Mouse (Mus musculus): ENCODE measurements around the gene Wwox.

Gene Wwox

GRCm38 (mm10) chr8:114876161-114876611, 436.7 kb downstream of the Wwox start:
- DNase-seq, result peak; percentile 34 to 49

- peak in 1 of 2 experiments; percentile 20 for DNase-seq
Measured at GRCm38 (mm10) chr8:114876696-114877206, 437.3 kb downstream of the Wwox start.

- DNase-seq, result no peak
Measured at GRCm38 (mm10) chr8:114877234-114877633, 437.8 kb downstream of the Wwox start.

DNA sequence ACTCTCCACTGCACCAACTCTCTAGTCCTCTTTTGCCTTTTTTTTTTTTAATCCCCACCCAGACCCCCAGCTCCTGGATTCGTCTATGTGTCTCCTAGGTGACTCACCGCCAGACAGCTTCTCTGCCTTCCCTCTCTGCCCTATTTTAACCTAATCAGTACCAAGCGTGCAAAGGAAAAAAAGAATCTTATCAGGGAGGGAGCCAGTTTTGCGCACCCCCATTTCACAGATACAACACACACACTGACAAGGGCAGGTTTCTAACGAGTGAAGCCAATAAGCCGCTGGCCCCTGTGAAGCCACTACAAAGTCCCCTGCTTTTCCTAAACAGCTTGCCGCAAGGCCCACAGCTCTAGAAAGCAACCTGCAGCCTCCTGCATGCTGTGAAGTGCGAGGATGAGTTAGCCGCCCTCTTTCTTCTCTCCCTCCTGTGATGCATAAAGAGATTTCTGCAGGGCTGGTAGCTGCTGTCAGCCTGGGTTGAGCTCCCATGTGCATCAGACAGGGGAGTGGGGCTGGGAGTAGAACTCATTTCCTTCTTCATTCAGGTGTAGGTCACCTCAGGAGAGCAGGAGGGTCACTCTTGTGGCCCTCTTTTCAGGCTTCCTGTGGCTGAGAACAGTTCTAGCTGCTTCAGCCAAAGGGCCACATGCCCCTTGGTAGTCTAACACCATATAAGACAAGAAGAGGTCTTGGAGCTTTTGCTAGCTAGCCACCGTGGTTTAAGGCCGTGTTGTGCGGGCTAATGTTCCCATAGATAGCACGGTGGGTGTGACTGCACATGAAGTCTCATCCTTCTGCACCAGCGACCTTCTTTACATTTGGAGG, 439.2 kb downstream of the Wwox start:
- no peak for DNase-seq

- no peak for DNase-seq
Measured at GRCm38 (mm10) chr8:114879277-114879568, 439.8 kb downstream of the Wwox start.

DNA sequence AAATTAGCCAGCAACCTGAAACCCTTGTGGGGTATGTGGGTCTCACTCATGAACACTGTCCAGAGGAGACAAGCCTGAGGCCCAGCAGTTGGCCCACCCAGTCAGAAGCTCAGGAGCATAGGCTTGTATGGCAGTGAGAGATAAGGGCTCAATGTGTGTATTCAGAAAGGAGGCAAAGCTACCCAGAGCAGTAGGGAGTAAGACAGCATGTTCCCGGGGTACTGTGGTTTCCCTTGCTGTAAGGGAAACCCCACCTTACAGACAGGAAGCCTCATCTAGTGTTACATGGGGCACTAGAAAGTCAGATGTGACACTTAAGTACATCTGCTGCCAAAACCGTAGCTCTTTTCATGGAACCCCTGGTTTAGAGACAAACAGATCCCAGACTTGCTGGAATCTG, 440.2 kb downstream of the Wwox start:
- DNase-seq, result no peak

DNA sequence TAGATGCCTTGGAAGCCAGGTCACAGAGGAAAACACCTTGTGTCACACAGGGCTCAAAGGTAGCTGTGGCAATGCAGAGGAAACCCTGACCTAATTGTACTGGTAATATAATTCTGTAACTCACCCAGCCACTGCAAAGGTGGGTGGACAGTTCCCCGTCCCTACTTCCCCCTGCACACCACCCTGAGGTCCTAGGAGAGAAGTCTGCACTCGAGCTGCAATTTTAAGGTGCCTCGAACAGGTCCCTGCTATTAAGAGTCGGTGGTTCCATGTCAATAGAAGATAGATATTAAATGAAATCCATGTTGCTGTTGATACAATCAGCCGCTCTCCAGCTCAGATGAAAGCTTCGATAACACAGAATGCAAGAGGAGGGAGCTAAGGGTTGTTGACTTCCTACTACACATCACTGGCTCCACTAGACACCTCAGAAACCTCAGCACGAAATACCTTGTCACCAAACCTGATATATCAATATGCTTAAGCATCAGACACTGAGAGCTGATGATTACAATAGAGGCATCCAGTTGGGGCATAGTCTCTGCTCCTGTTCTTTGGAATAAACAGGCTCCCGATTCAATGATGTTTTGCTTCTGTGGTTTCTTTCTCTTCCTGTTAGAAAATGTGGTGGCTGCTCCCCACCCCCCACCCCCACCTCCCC, 441.1 kb downstream of the Wwox start:
- no peak for DNase-seq

DNA sequence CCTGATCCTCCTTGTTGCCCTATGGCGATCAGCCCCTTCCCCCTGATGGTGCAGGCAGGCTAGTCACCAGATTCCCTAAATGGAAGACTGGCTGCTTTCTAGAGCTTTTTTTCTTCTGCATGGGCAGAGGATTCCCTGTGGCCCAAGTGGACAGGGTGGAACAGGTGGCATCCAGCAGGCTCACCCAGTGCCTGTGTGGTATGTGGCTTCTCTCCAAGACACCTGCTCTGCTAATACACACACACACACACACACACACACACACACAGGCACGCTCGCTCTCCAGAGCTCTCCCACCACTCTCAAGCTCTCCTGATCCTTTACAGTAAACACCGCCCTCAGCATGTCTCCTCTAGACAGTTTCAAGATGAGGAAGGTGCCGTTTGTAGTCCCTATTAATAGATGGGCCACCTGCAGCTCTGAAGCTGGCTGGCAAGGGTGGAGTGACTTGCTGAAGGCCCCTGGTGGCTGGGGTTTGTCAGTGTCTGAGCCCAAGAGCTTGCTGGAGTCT, 442.5 kb downstream of the Wwox start:
- peak; percentile 37 to 44 for DNase-seq

DNA sequence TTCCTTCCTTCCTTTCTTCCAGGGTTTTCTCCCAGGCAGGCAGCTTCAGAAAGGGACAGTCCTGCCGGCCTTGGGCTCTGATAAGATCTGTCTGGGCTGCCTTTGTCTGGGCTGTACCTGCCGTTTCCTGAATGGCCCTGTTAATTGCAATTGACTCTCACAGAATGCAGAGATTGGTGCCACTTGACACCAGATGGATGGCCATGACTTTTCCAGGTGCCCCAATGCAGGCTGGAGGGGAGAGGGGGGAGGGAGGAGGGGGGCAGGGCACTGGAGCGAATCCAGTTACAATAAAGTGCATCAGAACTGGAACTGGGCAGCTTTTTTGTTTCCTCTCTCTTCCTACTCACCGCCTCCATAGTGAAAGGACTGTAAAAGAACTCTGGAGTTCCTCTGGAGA, 443.0 kb downstream of the Wwox start:
- DNase-seq, result peak in 1 of 2 experiments; percentile 44

DNA sequence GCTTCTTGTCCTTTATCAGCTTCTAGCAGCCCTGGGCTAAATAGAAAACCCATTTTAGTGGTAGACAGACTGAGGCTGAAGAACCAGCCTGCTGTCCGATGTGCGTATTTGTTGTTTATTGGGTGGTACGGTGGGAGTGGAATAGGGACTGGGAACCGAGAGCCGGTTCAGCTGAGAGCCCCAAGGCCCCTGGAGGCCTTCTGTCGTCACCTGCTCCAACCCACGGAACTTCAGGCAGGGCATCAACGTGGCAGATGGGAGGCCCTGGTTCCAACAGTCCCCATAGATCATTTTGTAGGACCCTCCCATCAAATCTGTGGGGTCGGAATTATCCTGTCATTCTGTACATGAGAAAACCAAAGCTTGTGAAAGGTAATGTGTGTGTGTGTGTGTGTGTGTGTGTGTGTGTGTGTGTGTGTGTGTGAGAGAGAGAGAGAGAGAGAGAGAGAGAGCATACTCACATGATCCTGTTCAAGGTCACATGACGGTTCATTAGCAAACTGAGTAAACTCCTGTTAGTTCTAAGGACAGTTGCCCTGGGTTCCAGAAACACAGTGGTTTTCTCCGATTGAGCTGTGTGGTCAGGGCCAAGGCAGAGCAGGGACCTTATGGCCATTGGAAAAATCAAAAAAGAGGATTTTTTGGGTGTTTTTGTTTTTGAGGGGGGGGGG, 443.6 kb downstream of the Wwox start:
- no peak for DNase-seq

- peak; percentile 27 to 31 for DNase-seq
Measured at GRCm38 (mm10) chr8:114883967-114884366, 444.5 kb downstream of the Wwox start.

GRCm38 (mm10) chr8:114885026-114885592, 445.7 kb downstream of the Wwox start:
- peak in 1 of 2 experiments; percentile 19 for DNase-seq

DNA sequence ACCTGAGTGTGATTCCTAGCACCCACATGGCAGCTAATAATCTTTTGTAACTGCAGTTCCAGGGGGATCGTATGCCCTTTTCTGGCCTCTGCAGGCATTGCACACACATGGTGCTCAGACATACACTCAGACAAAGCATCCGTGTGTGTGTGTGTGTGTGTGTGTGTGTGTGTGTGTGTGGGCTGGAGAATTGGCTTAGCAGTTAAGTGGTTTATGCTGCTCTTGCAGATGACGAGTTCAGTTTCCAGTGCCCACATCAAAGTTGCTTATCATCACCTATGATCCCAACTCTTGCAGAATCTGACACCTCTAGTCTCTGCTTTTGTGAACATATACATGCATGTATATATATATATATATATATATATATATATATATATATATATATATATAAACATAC, 448.9 kb downstream of the Wwox start:
- no peak for DNase-seq

GRCm38 (mm10) chr8:114889578-114890374, 450.3 kb downstream of the Wwox start:
- no peak for DNase-seq

GRCm38 (mm10) chr8:114890478-114890877, 451.0 kb downstream of the Wwox start:
- no peak for DNase-seq

DNA sequence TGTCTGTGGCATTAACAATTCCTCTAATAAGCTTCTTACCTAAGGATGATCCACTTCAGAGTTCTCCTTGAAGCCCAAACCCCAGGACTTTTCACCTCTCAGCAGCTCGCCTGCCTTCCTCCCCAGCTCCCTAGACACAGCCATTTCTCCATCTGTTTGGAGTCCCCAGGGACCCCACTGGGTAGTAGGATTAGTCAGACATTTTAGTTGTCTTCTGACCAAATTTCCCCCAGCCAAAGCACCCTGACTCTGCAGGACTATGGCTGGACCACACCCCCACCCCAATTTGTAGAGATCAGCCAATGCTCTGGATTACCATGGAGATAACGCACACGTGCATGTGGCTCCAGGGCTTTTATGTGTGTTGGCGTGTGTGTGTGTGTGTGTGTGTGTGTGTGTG, 451.8 kb downstream of the Wwox start:
- no peak for DNase-seq

GRCm38 (mm10) chr8:114897432-114897831, 458.0 kb downstream of the Wwox start:
- DNase-seq, result no peak

DNA sequence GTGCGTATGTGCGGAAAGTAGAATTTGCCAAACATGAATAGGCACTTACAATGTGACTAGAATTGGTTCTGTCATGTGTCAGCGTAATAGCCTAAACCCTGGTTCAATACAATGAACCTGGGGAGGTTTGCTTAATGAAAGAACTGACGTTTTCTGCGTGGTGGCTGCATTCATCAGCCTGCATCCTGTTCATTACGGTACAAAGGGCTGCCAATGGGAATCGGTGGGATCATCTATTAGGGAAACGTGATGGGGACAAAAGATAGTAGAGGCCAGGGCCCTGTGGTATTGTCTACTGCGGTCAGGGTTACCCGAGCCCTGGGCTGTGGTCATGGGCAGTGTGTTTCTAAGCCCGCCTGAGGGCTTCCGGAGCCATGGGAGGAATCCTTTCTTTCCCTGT, 459.7 kb downstream of the Wwox start:
- DNase-seq, result no peak

GRCm38 (mm10) chr8:114902584-114902983, 463.1 kb downstream of the Wwox start:
- no peak for DNase-seq

- DNase-seq, result no peak
Measured at GRCm38 (mm10) chr8:114908086-114908485, 468.6 kb downstream of the Wwox start.

DNA sequence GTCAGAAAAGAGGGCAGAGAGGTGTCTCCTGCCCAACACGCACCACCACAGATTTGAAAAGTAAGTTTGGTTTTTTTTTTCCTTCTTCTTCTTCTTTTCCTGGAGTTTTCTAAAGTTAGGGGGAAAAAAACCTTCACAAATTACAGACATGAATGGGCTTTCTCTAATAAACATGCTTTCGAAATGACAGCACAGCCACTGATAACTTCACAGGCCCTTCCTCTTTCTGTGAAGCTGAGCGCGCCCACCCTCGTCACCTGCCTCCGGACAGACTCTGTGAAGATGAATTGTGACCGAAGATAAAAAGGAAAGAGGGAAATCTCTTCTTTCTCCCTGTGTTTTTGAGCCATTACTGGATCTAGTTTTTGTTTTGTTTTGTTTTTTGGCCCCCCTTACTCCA, 469.1 kb downstream of the Wwox start:
- DNase-seq, result no peak

GRCm38 (mm10) chr8:114909146-114909545, 469.7 kb downstream of the Wwox start:
- no peak for DNase-seq
